Mouse (Mus musculus) intestine, embryonic 16.5 days (tissue): ENCODE results near the gene Snai3. TPM values are rescaled to one million over a fixed set of nuclear protein-coding genes. Genes with fewer than 3 reads are reported as not detected.

Experiments
- ATAC-seq: fragments of 200-750 bp; cut with Nextera tagmentation; 2 replicates; pipeline ENCODE4 v1.8.0; 2017; ENCODE audit warnings: moderate TSS enrichment, moderate library complexity
- H3K27ac ChIP-seq: fragments of 300-500 bp; sonication (generic); 2 replicates; pipeline ENCODE4 v1.5.1; 2014; ENCODE audit warnings: mild to moderate bottlenecking, low read length
- H3K27me3 ChIP-seq: fragments of 300-500 bp; sonication (generic); replicated peaks from 2 replicates; pipeline ENCODE4 v1.6.1; 2014; ENCODE audit warnings: low read length, control low read depth, mixed read lengths; ENCODE audit not compliant: control insufficient read depth, insufficient read depth
- H3K36me3 ChIP-seq: fragments of 300-500 bp; sonication (generic); 2 replicates; pipeline ENCODE4 v1.6.1; 2014; ENCODE audit warnings: low read length, control low read depth; ENCODE audit not compliant: control insufficient read depth, insufficient read depth
- H3K4me1 ChIP-seq: fragments of 300-500 bp; sonication (generic); 2 replicates; pipeline ENCODE4 v1.6.1; 2014; ENCODE audit warnings: low read length, control low read depth, mixed read lengths; ENCODE audit not compliant: control insufficient read depth, insufficient read depth
- H3K4me2 ChIP-seq: fragments of 300-500 bp; sonication (generic); 2 replicates; pipeline ENCODE4 v1.6.1; 2014; ENCODE audit warnings: low read depth, low read length, control low read depth
- H3K4me3 ChIP-seq: fragments of 300-500 bp; sonication (generic); 2 replicates; pipeline ENCODE4 v1.5.1; 2014; ENCODE audit warnings: mild to moderate bottlenecking, low read length
- H3K9ac ChIP-seq: fragments of 300-500 bp; sonication (generic); 2 replicates; pipeline ENCODE4 v1.6.1; 2014; ENCODE audit warnings: low read depth, low read length
- H3K9me3 ChIP-seq: fragments of 300-500 bp; sonication (generic); 2 replicates; pipeline ENCODE4 v1.6.1; 2016; ENCODE audit warnings: low read length, control low read depth; ENCODE audit not compliant: control insufficient read depth
- WGBS: fragments of 180-500 bp; shearing (Covaris S2); extraction: QIAGEN DNeasy Blood & Tissue Kit; methylation state at CpG from one replicate; pipeline ENCODE4 v1.1.7; 2014; 5-methylcytosine and 5-hydroxymethylcytosine counted together
- polyA plus RNA-seq: library from polyadenylated mRNA; unstranded; fragments of >200 nt; fragmentation: Nextera tagmentation; extraction: Ambion mirVana; gene quantifications from 2 replicates; pipeline ENCODE4 v1.2.1, GENCODE M21; 2015

Gene Snai3
- polyA plus RNA-seq, 1 experiment from 2014 or later = 0.73 TPM

DNA sequence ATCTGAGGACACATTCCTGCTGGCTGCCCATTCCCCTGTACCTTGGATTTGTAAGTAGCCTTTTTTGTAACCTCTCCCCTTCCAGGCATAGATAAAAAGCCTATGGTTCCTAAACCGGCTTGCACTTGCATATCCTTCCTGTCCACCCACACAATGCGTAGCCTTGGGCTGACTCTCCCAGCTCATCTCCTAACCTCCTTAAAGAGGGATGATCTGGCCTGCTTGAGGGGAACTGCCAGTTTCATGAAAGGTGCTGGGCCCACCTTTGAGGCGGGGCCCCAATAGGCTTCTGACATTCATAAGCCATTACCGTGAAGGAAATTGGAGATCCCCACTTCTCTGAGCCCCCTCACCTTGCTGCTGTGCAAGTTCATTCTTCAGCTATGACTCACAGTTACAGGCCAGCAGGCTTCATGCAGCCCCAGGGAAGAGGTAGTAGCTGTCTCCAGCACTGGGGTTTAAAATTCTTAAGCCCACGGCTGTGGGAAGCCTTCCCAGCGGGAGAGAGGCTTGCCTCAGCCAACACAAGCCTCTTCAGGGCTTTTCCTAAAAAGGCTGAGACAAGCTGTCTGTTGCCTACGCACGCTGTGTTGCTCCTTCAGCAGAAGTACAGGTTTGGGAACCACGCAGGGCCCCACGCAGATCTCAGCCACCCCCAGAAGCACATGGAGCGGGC lies 1.1 kb upstream of the Snai3 start:
- no peak for ATAC-seq
- no peak overlapping the region for H3K4me2 ChIP-seq
- 71% methylated on average over 11 of the region's 11 CpGs for WGBS

DNA sequence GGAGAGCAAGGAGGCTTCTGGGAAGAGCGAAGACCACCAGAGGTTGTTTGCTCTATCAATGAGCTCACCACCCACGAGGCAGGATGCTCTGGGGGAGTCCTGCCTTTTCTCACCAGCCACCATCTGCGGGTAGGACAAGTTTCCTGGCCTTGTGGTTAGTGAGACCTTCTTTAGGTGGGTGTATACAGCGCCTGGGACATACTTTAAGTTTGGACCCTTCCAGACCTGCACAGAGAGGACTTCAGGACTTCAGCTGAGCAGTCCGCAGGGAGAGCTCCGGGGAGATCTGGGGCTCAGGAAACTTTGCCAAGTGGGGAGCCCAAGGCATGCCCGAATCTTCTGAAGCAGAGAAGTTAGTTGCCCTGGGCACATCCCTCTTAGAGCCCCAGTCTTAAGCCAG lies 543 bp downstream of the Snai3 start:
- no peaks in the 10 kb centered on the region for H3K9me3 ChIP-seq
- peak overlapping the region; percentile 41; the same call in 1 of the 2 replicates for H3K4me3 ChIP-seq
- H3K27ac ChIP-seq = no peak overlapping the region
- H3K4me1 ChIP-seq = peaks cover 14% of the 10 kb centered on the region; the same call in 1 of the 2 replicates
- H3K27me3 ChIP-seq = peaks cover 11% of the 10 kb centered on the region; the same call in 1 of the 2 replicates
- H3K36me3 ChIP-seq = no peaks in the 10 kb centered on the region
- WGBS = 20% methylated on average over 7 of the region's 7 CpGs
- peak overlapping the region; percentile 68 for H3K4me2 ChIP-seq
- ATAC-seq = no peak
- H3K9ac ChIP-seq = no peak overlapping the region; the same call in 1 of the 2 replicates

More for the DNA sequence above, 1.1 kb upstream of the Snai3 start:
- H3K27me3 ChIP-seq = peaks cover 11% of the 10 kb centered on the region; the same call in 1 of the 2 replicates
- no peak overlapping the region for H3K4me3 ChIP-seq
- peaks cover 14% of the 10 kb centered on the region; the same call in 1 of the 2 replicates for H3K4me1 ChIP-seq
- H3K9me3 ChIP-seq = no peaks in the 10 kb centered on the region
- peaks cover 3% of the 10 kb centered on the region for H3K36me3 ChIP-seq
- H3K9ac ChIP-seq = no peak overlapping the region
- H3K27ac ChIP-seq = no peak overlapping the region

- no peaks in the 10 kb centered on the region for H3K9me3 ChIP-seq
- ATAC-seq = no peak
- no peak overlapping the region for H3K4me3 ChIP-seq
- peaks cover 14% of the 10 kb centered on the region; the same call in 1 of the 2 replicates for H3K4me1 ChIP-seq
- no peaks in the 10 kb centered on the region for H3K36me3 ChIP-seq
- 65% methylated on average over 6 of the region's 6 CpGs for WGBS
- H3K27ac ChIP-seq = no peak overlapping the region
- H3K27me3 ChIP-seq = peaks cover 11% of the 10 kb centered on the region; the same call in 1 of the 2 replicates
- H3K9ac ChIP-seq = no peak overlapping the region
- H3K4me2 ChIP-seq = no peak overlapping the region
Measured at GRCm38 (mm10) chr8:122459218-122459900, 1.2 kb downstream of the Snai3 start.

GRCm38 (mm10) chr8:122457171-122457570 lies 3.4 kb downstream of the Snai3 start:
- H3K36me3 ChIP-seq = no peaks in the 10 kb centered on the region
- H3K4me1 ChIP-seq = peaks cover 6% of the 10 kb centered on the region; the same call in 1 of the 2 replicates
- H3K4me2 ChIP-seq = no peak overlapping the region
- ATAC-seq = no peak
- no peak overlapping the region for H3K9ac ChIP-seq
- peaks cover 11% of the 10 kb centered on the region; the same call in 1 of the 2 replicates for H3K27me3 ChIP-seq
- no peaks in the 10 kb centered on the region for H3K9me3 ChIP-seq
- H3K27ac ChIP-seq = no peak overlapping the region
- no peak overlapping the region for H3K4me3 ChIP-seq
- whole genome bisulfite sequencing = 81% methylated on average over 11 of the region's 11 CpGs

GRCm38 (mm10) chr8:122454409-122454808 lies 6.1 kb downstream of the Snai3 start:
- H3K27me3 ChIP-seq = peaks cover under 1% of the 10 kb centered on the region; the same call in 1 of the 2 replicates
- H3K4me1 ChIP-seq = peaks cover 4% of the 10 kb centered on the region; the same call in 1 of the 2 replicates
- H3K27ac ChIP-seq = no peak overlapping the region
- ATAC-seq = no peak
- WGBS = 85% methylated on average over 6 of the region's 6 CpGs
- H3K4me3 ChIP-seq = no peak overlapping the region
- H3K36me3 ChIP-seq = no peaks in the 10 kb centered on the region
- no peaks in the 10 kb centered on the region for H3K9me3 ChIP-seq
- no peak overlapping the region for H3K4me2 ChIP-seq
- no peak overlapping the region for H3K9ac ChIP-seq

GRCm38 (mm10) chr8:122452154-122452553 lies 8.4 kb downstream of the Snai3 start:
- H3K27me3 ChIP-seq = no peaks in the 10 kb centered on the region
- no peaks in the 10 kb centered on the region for H3K36me3 ChIP-seq
- no peak overlapping the region for H3K27ac ChIP-seq
- peaks cover 4% of the 10 kb centered on the region; the same call in 1 of the 2 replicates for H3K4me1 ChIP-seq
- no peak overlapping the region for H3K4me2 ChIP-seq
- H3K9ac ChIP-seq = no peak overlapping the region
- WGBS = 88% methylated on average over 10 of the region's 10 CpGs
- no peak overlapping the region for H3K4me3 ChIP-seq
- H3K9me3 ChIP-seq = no peaks in the 10 kb centered on the region
- ATAC-seq = no peak

DNA sequence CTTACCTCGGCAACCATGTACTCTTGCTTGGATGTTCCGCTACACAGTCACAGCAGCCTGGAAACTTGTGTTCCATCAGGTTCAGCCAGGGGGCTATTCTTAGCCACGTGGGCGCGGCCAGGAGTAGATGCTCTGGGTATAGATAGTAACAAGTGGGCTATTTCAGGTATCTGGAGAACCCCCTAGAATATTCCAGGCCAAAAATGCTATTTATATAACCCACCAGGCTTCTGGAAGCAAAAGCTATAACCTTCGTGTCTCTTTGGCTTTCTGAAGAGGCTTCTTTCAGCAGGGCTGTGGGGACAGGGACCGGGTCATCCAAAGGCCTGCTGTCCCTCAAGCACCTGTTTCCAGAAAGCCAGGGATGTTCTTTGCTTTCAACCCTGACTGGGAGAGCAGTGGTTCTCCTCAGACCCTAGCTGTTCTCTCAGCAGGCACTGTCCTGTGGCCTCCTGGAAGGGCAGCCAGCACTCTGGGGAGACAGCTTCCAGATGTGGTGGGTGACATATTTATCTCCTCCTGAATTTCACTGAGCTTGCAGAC lies 9.3 kb downstream of the Snai3 start:
- no peak overlapping the region for H3K27ac ChIP-seq
- no peaks in the 10 kb centered on the region for H3K27me3 ChIP-seq
- no peak for ATAC-seq

DNA sequence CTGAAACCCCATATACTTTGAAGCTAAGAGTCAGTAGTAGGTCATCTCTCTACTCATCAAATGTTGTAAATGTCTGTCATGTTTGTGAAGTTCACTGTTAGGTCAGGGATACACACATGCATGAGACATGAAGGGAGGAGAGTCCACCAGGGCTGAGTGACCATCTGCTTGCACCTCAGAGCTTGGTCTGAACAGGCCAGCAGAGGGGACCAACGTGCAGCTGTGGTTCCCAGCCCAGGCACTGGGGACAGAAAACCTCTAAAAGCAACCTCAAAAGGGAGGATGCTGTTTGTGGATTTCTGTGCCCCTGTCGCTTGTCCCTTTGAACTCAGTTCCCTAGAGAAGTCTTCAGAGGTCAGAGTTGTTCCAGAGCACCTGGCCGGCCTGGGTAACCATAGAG lies 15.3 kb downstream of the Snai3 start:
- no peaks in the 10 kb centered on the region for H3K9me3 ChIP-seq
- peak overlapping the region; percentile 63; the same call in 1 of the 2 replicates for H3K4me3 ChIP-seq
- ATAC-seq = no peak
- peaks cover 23% of the 10 kb centered on the region for H3K4me1 ChIP-seq
- H3K27me3 ChIP-seq = no peaks in the 10 kb centered on the region
- WGBS = 58% methylated on average over 3 of the region's 3 CpGs
- no peaks in the 10 kb centered on the region for H3K36me3 ChIP-seq
- no peak overlapping the region for H3K27ac ChIP-seq
- peak overlapping the region; percentile 93 for H3K4me2 ChIP-seq
- 0 out of 2 replicates have a peak overlapping the region, but pooled peaks have one; percentile 10 for H3K9ac ChIP-seq

More for the DNA sequence above, 9.3 kb downstream of the Snai3 start:
- WGBS = 61% methylated on average over 7 of the region's 7 CpGs
- Histone ChIP-seq H3K4me3 (no peak overlapping the region), H3K4me1 (peaks cover 4% of the 10 kb centered on the region; the same call in 1 of the 2 replicates), H3K9ac (no peak overlapping the region), H3K36me3 (no peaks in the 10 kb centered on the region), H3K9me3 (no peaks in the 10 kb centered on the region), H3K4me2 (no peak overlapping the region)

DNA sequence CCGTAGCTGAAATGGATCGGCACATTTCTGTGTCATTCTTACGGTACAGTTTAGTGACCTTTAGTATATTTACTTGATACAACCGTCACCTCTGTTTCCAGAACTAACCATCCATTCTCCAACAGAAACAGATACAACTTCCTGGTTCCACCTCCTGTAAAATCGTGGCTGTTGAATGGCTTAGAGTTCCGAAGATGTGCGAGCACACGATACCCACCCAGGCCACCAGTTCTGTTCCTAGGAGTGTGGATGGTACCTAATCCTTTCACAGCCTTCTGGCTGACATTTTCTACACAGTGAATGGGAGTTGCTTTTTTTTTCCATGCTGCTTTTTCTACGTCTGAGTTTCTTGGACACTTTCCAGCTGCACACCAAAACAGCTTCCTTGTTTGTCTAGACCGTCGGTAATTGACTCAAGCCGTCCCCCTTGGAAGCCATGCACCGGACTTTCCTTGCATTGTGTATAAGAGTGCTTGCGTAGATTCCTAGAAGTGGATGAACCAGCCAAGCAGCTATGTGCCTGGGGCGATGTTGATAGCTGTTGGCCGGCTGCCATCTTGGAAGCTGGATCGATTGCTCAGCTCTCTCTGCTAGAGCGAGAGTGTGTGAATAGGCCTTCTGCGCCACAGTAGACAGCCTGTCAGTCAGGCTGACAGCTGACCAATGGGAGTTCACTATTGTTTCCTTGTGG lies 16.3 kb downstream of the Snai3 start:
- Histone ChIP-seq H3K9me3 (no peaks in the 10 kb centered on the region), H3K36me3 (peaks cover 6% of the 10 kb centered on the region), H3K4me1 (peaks cover 23% of the 10 kb centered on the region), H3K4me2 (peak overlapping the region; percentile 93), H3K27ac (peak overlapping the region; percentile 98), H3K9ac (peak overlapping the region; percentile 74), H3K27me3 (no peaks in the 10 kb centered on the region), H3K4me3 (peak overlapping the region; percentile 63)
- peak; percentile 65 for ATAC-seq
- WGBS = 2% methylated on average over 19 of the region's 19 CpGs
